Mouse (Mus musculus): ENCODE data around the gene Syngr1.

- no peak for TF ChIP-seq CTCF (IDR thresholded peaks at IDR 0.05; ENCODE audit: insufficient read depth, low read length)
- TF ChIP-seq POLR2A (IDR thresholded peaks at IDR 0.05; ENCODE audit: borderline replicate concordance, extremely low read depth, low read depth, low read length) = no peak
These were observed 5.3 kb downstream of the Syngr1 start for GRCm38 (mm10) chr15:80096406-80096805.
